Mouse (Mus musculus) embryonic fibroblast, embryonic 13.5 days (primary cell): Measurements from ENCODE around the gene Nanos3.

ENCODE experiments used
- CTCF ChIP-seq: IDR thresholded peaks from 2 replicates; pipeline ENCODE4 v1.5.1; 2011; ENCODE audit warnings: mild to moderate bottlenecking, control low read depth, low read length, moderate library complexity, borderline replicate concordance; ENCODE audit not compliant: insufficient read depth
- POLR2A ChIP-seq: IDR thresholded peaks from 2 replicates; pipeline ENCODE4 v1.6.1; 2011; ENCODE audit warnings: low read depth, mild to moderate bottlenecking, control low read depth, low read length, moderate library complexity

DNA sequence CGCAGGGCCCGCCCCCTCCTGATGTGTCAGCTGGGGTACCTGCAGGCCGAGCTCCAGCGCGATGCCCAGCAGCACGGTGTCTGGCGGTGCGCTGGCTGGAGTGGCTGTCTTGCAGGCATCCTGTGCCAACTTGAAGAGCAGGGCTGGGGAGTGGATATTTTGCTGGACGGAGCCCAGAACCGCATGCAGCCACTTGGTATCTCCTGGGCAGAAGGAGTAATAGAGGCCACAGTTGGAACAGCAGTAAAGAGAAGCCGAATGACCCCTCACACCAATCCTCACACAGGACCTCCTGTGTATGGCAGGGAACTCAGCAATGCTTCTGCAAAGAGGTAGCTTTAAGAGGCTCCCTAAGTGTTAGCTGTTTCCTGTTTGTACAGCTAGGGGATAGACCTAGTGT is 32.2 kb upstream of the Nanos3 start:
- TF ChIP-seq CTCF (no peak), POLR2A (no peak)
